Mouse (Mus musculus) myocyte (in vitro differentiated cells): Measurements from ENCODE around the gene Kcnq1. TPM values are rescaled to one million over a fixed set of nuclear protein-coding genes. Genes with fewer than 3 reads are reported as not detected.

Experiments used
- H3K27me3 ChIP-seq: one replicate; pipeline ENCODE4 v1.6.1; 2011; ENCODE audit not compliant: control insufficient read depth, insufficient read depth, insufficient read length
- H3K36me3 ChIP-seq: one replicate; pipeline ENCODE4 v1.6.1; 2011; ENCODE audit not compliant: control insufficient read depth, insufficient read depth
- H3K4me2 ChIP-seq: one replicate; pipeline ENCODE4 v1.6.1; 2011; ENCODE audit warnings: low read depth, control low read depth
- H3K4me3 ChIP-seq: one replicate; pipeline ENCODE4 v1.5.1; 2011; ENCODE audit warnings: mild to moderate bottlenecking, control low read depth, moderate library complexity
- H3K79me2 ChIP-seq: one replicate; pipeline ENCODE4 v1.6.1; 2011; ENCODE audit not compliant: control insufficient read depth, insufficient read depth
- H3ac ChIP-seq: one replicate; pipeline ENCODE4 v1.6.1; 2011; ENCODE audit not compliant: control insufficient read depth, insufficient read length
- CEBPB ChIP-seq: IDR thresholded peaks from 2 replicates; pipeline ENCODE4 v1.6.1; 2011; ENCODE audit warnings: mild to moderate bottlenecking, moderate library complexity; ENCODE audit not compliant: poor library complexity, insufficient read depth, severe bottlenecking
- E2F4 ChIP-seq: IDR thresholded peaks from one replicate; pipeline ENCODE4 v1.6.1; 2011; ENCODE audit warnings: mild to moderate bottlenecking, control low read depth, moderate library complexity; ENCODE audit not compliant: insufficient read depth
- MAX ChIP-seq: IDR thresholded peaks from one replicate; pipeline ENCODE4 v1.6.1; 2011; ENCODE audit warnings: low read depth, mild to moderate bottlenecking, control low read depth
- MYOD1 ChIP-seq, 3 experiments: IDR thresholded peaks; one replicate each; pipeline ENCODE4 v1.6.1; 2011; ENCODE audit warnings: control low read depth in 2 of 3, low read depth in 2 of 3, mild to moderate bottlenecking in 2 of 3, moderate library complexity in 1 of 3; ENCODE audit not compliant: insufficient read length in 2 of 3, control insufficient read depth in 1 of 3
- MYOG ChIP-seq, 3 experiments: IDR thresholded peaks; one replicate each; pipeline ENCODE4 v1.6.1; 2011; ENCODE audit warnings: control low read depth in 2 of 3, low read depth in 2 of 3, mild to moderate bottlenecking in 2 of 3; ENCODE audit not compliant: insufficient read length in 2 of 3, control insufficient read depth in 1 of 3, insufficient read depth in 1 of 3
- POLR2A ChIP-seq: IDR thresholded peaks from one replicate; pipeline ENCODE4 v1.6.1; 2011; ENCODE audit warnings: low read depth, mild to moderate bottlenecking, control low read depth, moderate library complexity; ENCODE audit not compliant: insufficient read length
- POLR2AphosphoS2 ChIP-seq: IDR thresholded peaks from one replicate; pipeline ENCODE4 v1.6.1; 2011; ENCODE audit warnings: low read depth, control low read depth; ENCODE audit not compliant: insufficient read length
- REST ChIP-seq: IDR thresholded peaks from one replicate; pipeline ENCODE4 v1.6.1; 2011; ENCODE audit warnings: mild to moderate bottlenecking, control low read depth, moderate library complexity; ENCODE audit not compliant: insufficient read depth, insufficient read length
- SRF ChIP-seq: IDR thresholded peaks from one replicate; pipeline ENCODE4 v1.6.1; 2011; ENCODE audit warnings: low read depth; ENCODE audit not compliant: control insufficient read depth, insufficient read length
- TCF12 ChIP-seq: IDR thresholded peaks from one replicate; pipeline ENCODE4 v1.6.1; 2011; ENCODE audit warnings: mild to moderate bottlenecking, control low read depth; ENCODE audit not compliant: poor library complexity, insufficient read depth, severe bottlenecking
- TCF3 ChIP-seq: IDR thresholded peaks from one replicate; pipeline ENCODE4 v1.6.1; 2011; ENCODE audit warnings: low read depth, control low read depth; ENCODE audit not compliant: insufficient read length
- USF1 ChIP-seq: IDR thresholded peaks from one replicate; pipeline ENCODE4 v1.6.1; 2011; ENCODE audit warnings: low read depth, mild to moderate bottlenecking, control low read depth, moderate library complexity
- polyA plus RNA-seq: library from polyadenylated mRNA; unstranded; fragments of >200 nt; fragmentation: generic; extraction: Trizol; gene quantifications from one replicate; pipeline ENCODE4 v1.2.1, GENCODE M21; 2012; ENCODE audit warnings: missing spikeins

Kcnq1 gene
- polyA plus RNA-seq, 1 experiment: 0.12 TPM

DNA sequence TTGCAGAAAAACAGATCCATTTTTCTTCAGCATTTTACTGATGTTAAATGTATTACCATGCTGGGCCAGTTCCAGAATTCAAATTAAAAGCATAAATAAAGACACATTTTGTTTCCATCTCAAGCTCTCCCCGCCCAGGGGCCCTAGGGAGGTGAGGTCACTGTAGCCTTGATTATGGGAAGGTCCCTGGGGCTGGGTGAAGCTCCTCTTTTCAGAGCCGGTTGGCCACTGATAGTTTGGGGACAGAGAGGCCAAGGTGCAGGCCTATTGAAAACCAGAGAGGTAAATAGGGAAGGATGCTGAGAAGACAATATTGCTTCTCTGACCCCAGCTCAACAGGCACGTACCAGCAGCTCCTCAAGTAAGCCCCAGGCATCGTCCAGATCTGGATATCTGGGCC lies 157.8 kb downstream of the Kcnq1 start:
- Histone ChIP-seq H3K79me2 (peaks cover 6% of the 10 kb centered on the region), H3ac (no peak overlapping the region), H3K4me3 (no peak overlapping the region), H3K36me3 (no peaks in the 10 kb centered on the region), H3K4me2 (no peak overlapping the region), H3K27me3 (no peaks in the 10 kb centered on the region)
- TF ChIP-seq TCF3: no peak
- no peak for TF ChIP-seq REST
- TF ChIP-seq CEBPB: no peak
- TF ChIP-seq MAX: no peak

GRCm38 (mm10) chr7:143265386-143265785 lies 159.2 kb downstream of the Kcnq1 start:
- H3K36me3 ChIP-seq: no peaks in the 10 kb centered on the region
- no peak overlapping the region for H3K4me3 ChIP-seq
- H3K4me2 ChIP-seq: no peak overlapping the region
- no peaks in the 10 kb centered on the region for H3K27me3 ChIP-seq
- TF ChIP-seq USF1 (no peak), POLR2A (no peak), E2F4 (no peak), CEBPB (no peak), TCF3 (no peak), MYOG (IDR thresholded peaks at IDR 0.05; ENCODE audit: control insufficient read depth in 1 of 3, insufficient read depth in 1 of 3, insufficient read length in 2 of 3, low read depth in 2 of 3) (no peak), POLR2AphosphoS2 (no peak), MAX (no peak), SRF (no peak), MYOD1 (IDR thresholded peaks at IDR 0.05; ENCODE audit: control insufficient read depth in 1 of 3, insufficient read length in 2 of 3, low read depth in 2 of 3) (no peak), REST (no peak), TCF12 (no peak)
- peaks cover 12% of the 10 kb centered on the region for H3K79me2 ChIP-seq
- no peak overlapping the region for H3ac ChIP-seq

DNA sequence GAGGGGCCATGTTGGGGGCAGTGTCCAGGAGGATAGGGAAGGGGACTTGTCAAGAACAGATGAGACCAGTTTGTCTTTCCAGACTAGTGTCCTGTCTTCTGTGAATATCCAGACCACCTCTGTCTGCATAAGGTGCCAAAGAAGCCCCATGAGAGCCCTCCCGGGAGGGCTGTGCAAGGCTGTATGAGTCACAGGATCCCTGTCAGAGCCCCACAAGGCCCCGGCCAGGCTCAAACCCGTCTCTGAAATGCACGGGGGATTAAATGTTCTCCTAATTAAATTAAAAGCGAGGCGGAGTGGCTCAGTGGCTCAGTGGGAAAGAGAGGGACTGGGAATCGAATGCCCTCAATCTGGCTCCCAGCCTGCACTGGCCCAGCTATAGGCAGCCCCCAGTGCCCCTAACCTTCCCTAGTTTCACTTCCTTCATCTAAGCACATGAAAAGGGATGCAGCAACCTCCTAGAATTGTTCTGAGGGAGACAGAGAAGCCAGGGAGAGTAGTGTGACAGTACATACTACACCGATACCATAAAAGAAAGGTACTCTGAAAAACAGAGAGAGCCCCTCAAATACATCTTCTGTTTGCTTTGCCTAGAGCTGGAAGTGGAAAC lies 159.8 kb downstream of the Kcnq1 start:
- Histone ChIP-seq H3K4me3 (no peak overlapping the region), H3K4me2 (no peak overlapping the region), H3K36me3 (no peaks in the 10 kb centered on the region), H3K27me3 (no peaks in the 10 kb centered on the region), H3K79me2 (peaks cover 12% of the 10 kb centered on the region), H3ac (no peak overlapping the region)
- TF ChIP-seq SRF (no peak), REST (no peak), MAX (no peak), TCF12 (no peak), POLR2A (no peak), E2F4 (no peak), POLR2AphosphoS2 (no peak), TCF3 (no peak), MYOG (IDR thresholded peaks at IDR 0.05; ENCODE audit: control insufficient read depth in 1 of 3, insufficient read depth in 1 of 3, insufficient read length in 2 of 3, low read depth in 2 of 3) (no peak), USF1 (no peak), MYOD1 (IDR thresholded peaks at IDR 0.05; ENCODE audit: control insufficient read depth in 1 of 3, insufficient read length in 2 of 3, low read depth in 2 of 3) (no peak), CEBPB (no peak)

GRCm38 (mm10) chr7:143273747-143274146 lies 167.6 kb downstream of the Kcnq1 start:
- Histone ChIP-seq H3K36me3 (peaks cover 6% of the 10 kb centered on the region), H3K79me2 (peaks cover 46% of the 10 kb centered on the region), H3K4me2 (no peak overlapping the region), H3K27me3 (no peaks in the 10 kb centered on the region), H3K4me3 (no peak overlapping the region), H3ac (no peak overlapping the region)
- TF ChIP-seq USF1: no peak
- TF ChIP-seq POLR2AphosphoS2: no peak
- TF ChIP-seq POLR2A: no peak
- no peak for TF ChIP-seq SRF
- no peak for TF ChIP-seq E2F4
- no peak for TF ChIP-seq REST
- no peak for TF ChIP-seq TCF12
- TF ChIP-seq MYOG (IDR thresholded peaks at IDR 0.05; ENCODE audit: control insufficient read depth in 1 of 3, insufficient read depth in 1 of 3, insufficient read length in 2 of 3, low read depth in 2 of 3): no peak

DNA sequence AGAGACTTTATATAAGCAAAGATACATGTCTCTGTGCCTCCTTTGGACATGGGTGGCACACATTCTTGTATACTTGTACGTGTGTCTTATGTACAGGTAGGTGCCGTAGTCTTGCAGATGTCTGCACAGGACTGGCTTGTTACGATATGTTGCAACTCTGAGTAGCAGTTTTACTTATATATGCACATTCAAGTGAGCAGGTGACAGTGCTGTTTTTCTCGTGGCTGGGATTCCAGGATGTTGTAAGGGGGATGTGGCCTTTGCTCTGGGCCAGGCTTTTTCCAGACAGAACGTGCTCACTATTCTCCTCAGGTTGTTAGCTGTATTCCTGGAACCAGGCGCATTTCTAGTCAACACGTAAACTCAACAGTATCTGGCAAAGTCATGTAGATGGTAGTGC lies 168.9 kb downstream of the Kcnq1 start:
- Histone ChIP-seq H3K27me3 (no peaks in the 10 kb centered on the region), H3K4me3 (no peak overlapping the region), H3ac (no peak overlapping the region), H3K79me2 (peaks cover 38% of the 10 kb centered on the region), H3K36me3 (peaks cover 6% of the 10 kb centered on the region), H3K4me2 (no peak overlapping the region)
- TF ChIP-seq SRF: no peak
- no peak for TF ChIP-seq E2F4
- TF ChIP-seq MAX: no peak
- no peak for TF ChIP-seq USF1
- no peak for TF ChIP-seq TCF3
- TF ChIP-seq POLR2A: no peak
